Mouse (Mus musculus) limb, embryonic 12.5 days (tissue): ENCODE results near the gene Pla1a. TPM values are rescaled to one million over a fixed set of nuclear protein-coding genes. Genes with fewer than 3 reads are reported as not detected.

Experiments used
- ATAC-seq: fragments of 200-750 bp; cut with Nextera tagmentation; 2 replicates; pipeline ENCODE4 v1.8.0; 2017; ENCODE audit warnings: low read depth, moderate TSS enrichment; ENCODE audit not compliant: insufficient number of reproducible peaks, insufficient read depth, low FRiP score, low TSS enrichment
- H3K27ac ChIP-seq: fragments of 300-500 bp; sonication (generic); 2 replicates; pipeline ENCODE4 v1.5.1; 2016; ENCODE audit warnings: mild to moderate bottlenecking, moderate library complexity
- H3K27me3 ChIP-seq: fragments of 300-500 bp; sonication (generic); 2 replicates; pipeline ENCODE4 v1.6.1; 2016; ENCODE audit warnings: mild to moderate bottlenecking, moderate library complexity
- H3K36me3 ChIP-seq: fragments of 300-500 bp; sonication (generic); 2 replicates; pipeline ENCODE4 v1.6.1; 2016; ENCODE audit warnings: mild to moderate bottlenecking, moderate library complexity
- H3K4me1 ChIP-seq: fragments of 300-500 bp; sonication (generic); replicated peaks from 2 replicates; pipeline ENCODE4 v1.6.1; 2016
- H3K4me2 ChIP-seq: fragments of 300-500 bp; sonication (generic); 2 replicates; pipeline ENCODE4 v1.6.1; 2016; ENCODE audit warnings: mild to moderate bottlenecking, moderate library complexity
- H3K4me3 ChIP-seq: fragments of 300-500 bp; sonication (generic); replicated peaks from 2 replicates; pipeline ENCODE4 v1.5.1; 2016; ENCODE audit warnings: mild to moderate bottlenecking
- H3K9ac ChIP-seq: fragments of 300-500 bp; sonication (generic); replicated peaks from 2 replicates; pipeline ENCODE4 v1.6.1; 2016; ENCODE audit warnings: mild to moderate bottlenecking, moderate library complexity
- H3K9me3 ChIP-seq: fragments of 300-500 bp; sonication (generic); 2 replicates; pipeline ENCODE4 v1.6.1; 2016; ENCODE audit warnings: mild to moderate bottlenecking, moderate library complexity
- WGBS: fragments of 180-500 bp; shearing (Covaris S2); methylation state at CpG from one replicate; pipeline ENCODE4 v1.1.7; 2016; 5-methylcytosine and 5-hydroxymethylcytosine counted together
- polyA plus RNA-seq: library from polyadenylated mRNA; unstranded; fragments of >200 nt; fragmentation: Nextera tagmentation; extraction: Ambion mirVana; gene quantifications from 2 replicates; pipeline ENCODE4 v1.2.1, GENCODE M21; 2016

Pla1a gene
- polyA plus RNA-seq, 1 experiment from 2014 or later: 0.10 TPM

- H3K9me3 ChIP-seq: no peaks in the 10 kb centered on the region
- 49% methylated on average over 11 of the region's 11 CpGs for WGBS
- no peak overlapping the region for H3K4me3 ChIP-seq
- no peak overlapping the region for H3K4me2 ChIP-seq
- no peaks in the 10 kb centered on the region for H3K27me3 ChIP-seq
- ATAC-seq: no peak
- no peak overlapping the region for H3K9ac ChIP-seq
- H3K4me1 ChIP-seq: 0 out of 2 replicates have a peak, but pooled peaks cover 2% of the 10 kb centered on the region
- no peaks in the 10 kb centered on the region for H3K36me3 ChIP-seq
- H3K27ac ChIP-seq: no peak overlapping the region
Observed at GRCm38 (mm10) chr16:38456812-38457567, 24.0 kb upstream of the Pla1a start.

GRCm38 (mm10) chr16:38455511-38456418 is 22.8 kb upstream of the Pla1a start, which contains the start of gene Cd80:
TSS of gene Cd80 (plus strand) at chr16:38455561.
- ATAC-seq: no peak
- no peak within 1 kb of the TSS for H3K4me3 ChIP-seq
- no peak within 1 kb of the TSS for H3K4me2 ChIP-seq
- H3K4me1 ChIP-seq: peaks cover 10% of the 10 kb centered on the region
- H3K36me3 ChIP-seq: no peaks in the 10 kb centered on the region
- H3K9me3 ChIP-seq: no peaks in the 10 kb centered on the region
- 74% methylated on average over 15 of the region's 17 CpGs for WGBS
- no peak within 1 kb of the TSS for H3K27ac ChIP-seq
- H3K9ac ChIP-seq: no peak within 1 kb of the TSS
- H3K27me3 ChIP-seq: no peaks in the 10 kb centered on the region

GRCm38 (mm10) chr16:38454533-38455254 is 21.7 kb upstream of the Pla1a start:
- H3K36me3 ChIP-seq: peaks cover 9% of the 10 kb centered on the region
- H3K9ac ChIP-seq: no peak overlapping the region
- no peak overlapping the region for H3K27ac ChIP-seq
- peaks cover 14% of the 10 kb centered on the region for H3K4me1 ChIP-seq
- no peaks in the 10 kb centered on the region for H3K9me3 ChIP-seq
- no peak overlapping the region for H3K4me2 ChIP-seq
- no peaks in the 10 kb centered on the region for H3K27me3 ChIP-seq
- ATAC-seq: no peak
- H3K4me3 ChIP-seq: no peak overlapping the region
- WGBS: 72% methylated on average over 11 of the region's 11 CpGs

- Histone ChIP-seq H3K27me3 (no peaks in the 10 kb centered on the region), H3K9me3 (no peaks in the 10 kb centered on the region), H3K9ac (no peak overlapping the region), H3K36me3 (peaks cover 17% of the 10 kb centered on the region), H3K27ac (no peak overlapping the region), H3K4me3 (no peak overlapping the region), H3K4me1 (peaks cover 15% of the 10 kb centered on the region), H3K4me2 (no peak overlapping the region)
- WGBS: 89% methylated on average over 4 of the region's 4 CpGs
- ATAC-seq: no peak
Observed at GRCm38 (mm10) chr16:38453952-38454351, 21.0 kb upstream of the Pla1a start.

- no peak; the same call in 1 of the 2 replicates for ATAC-seq
- WGBS: 36% methylated on average over 3 of the region's 3 CpGs
- Histone ChIP-seq H3K9me3 (no peaks in the 10 kb centered on the region), H3K4me3 (peak overlapping the region; percentile 68), H3K27me3 (no peaks in the 10 kb centered on the region), H3K36me3 (peaks cover 24% of the 10 kb centered on the region), H3K4me2 (peak overlapping the region; percentile 61), H3K27ac (peak overlapping the region; percentile 95), H3K9ac (peak overlapping the region; percentile 90), H3K4me1 (peaks cover 17% of the 10 kb centered on the region)
Observed at GRCm38 (mm10) chr16:38453203-38453553, 20.2 kb upstream of the Pla1a start.

GRCm38 (mm10) chr16:38452442-38453202 is 19.7 kb upstream of the Pla1a start, which contains the start of gene Adprh:
TSS of gene Adprh (minus strand) at chr16:38452703.
- Histone ChIP-seq H3K4me1 (peaks cover 17% of the 10 kb centered on the region), H3K36me3 (peaks cover 30% of the 10 kb centered on the region), H3K27ac (peak within 1 kb of the TSS; percentile 95), H3K4me2 (peak within 1 kb of the TSS; percentile 61), H3K4me3 (peak within 1 kb of the TSS; percentile 68), H3K9ac (peak within 1 kb of the TSS; percentile 90), H3K27me3 (no peaks in the 10 kb centered on the region), H3K9me3 (no peaks in the 10 kb centered on the region)
- under 1% methylated on average over 57 of the region's 61 CpGs for WGBS
- ATAC-seq: peak; percentile 94

GRCm38 (mm10) chr16:38451421-38452205 is 18.7 kb upstream of the Pla1a start:
- H3K9me3 ChIP-seq: no peaks in the 10 kb centered on the region
- peak overlapping the region; percentile 95 for H3K27ac ChIP-seq
- peaks cover 40% of the 10 kb centered on the region for H3K36me3 ChIP-seq
- no peak for ATAC-seq
- peaks cover 17% of the 10 kb centered on the region for H3K4me1 ChIP-seq
- 39% methylated on average over 12 of the region's 12 CpGs for WGBS
- peak overlapping the region; percentile 61 for H3K4me2 ChIP-seq
- peak overlapping the region; percentile 68 for H3K4me3 ChIP-seq
- H3K27me3 ChIP-seq: no peaks in the 10 kb centered on the region
- H3K9ac ChIP-seq: peak overlapping the region; percentile 90

- Histone ChIP-seq H3K27me3 (no peaks in the 10 kb centered on the region), H3K4me1 (peaks cover 17% of the 10 kb centered on the region), H3K27ac (no peak overlapping the region), H3K9ac (no peak overlapping the region), H3K4me2 (no peak overlapping the region), H3K4me3 (no peak overlapping the region), H3K36me3 (peaks cover 49% of the 10 kb centered on the region), H3K9me3 (no peaks in the 10 kb centered on the region)
- no peak for ATAC-seq
- WGBS: 87% methylated on average over 7 of the region's 7 CpGs
Observed at GRCm38 (mm10) chr16:38450707-38451106, 17.8 kb upstream of the Pla1a start.

GRCm38 (mm10) chr16:38448458-38448857 is 15.5 kb upstream of the Pla1a start:
- ATAC-seq: no peak
- peaks cover 17% of the 10 kb centered on the region for H3K4me1 ChIP-seq
- no peak overlapping the region for H3K4me2 ChIP-seq
- H3K36me3 ChIP-seq: peaks cover 72% of the 10 kb centered on the region
- H3K9me3 ChIP-seq: no peaks in the 10 kb centered on the region
- 82% methylated on average over 12 of the region's 12 CpGs for WGBS
- no peaks in the 10 kb centered on the region for H3K27me3 ChIP-seq
- no peak overlapping the region for H3K9ac ChIP-seq
- no peak overlapping the region for H3K27ac ChIP-seq
- H3K4me3 ChIP-seq: no peak overlapping the region

- no peaks in the 10 kb centered on the region for H3K27me3 ChIP-seq
- no peak for ATAC-seq
- 90% methylated on average over 21 of the region's 21 CpGs for WGBS
- no peak overlapping the region for H3K27ac ChIP-seq
- H3K4me2 ChIP-seq: no peak overlapping the region
- no peak overlapping the region for H3K9ac ChIP-seq
- H3K9me3 ChIP-seq: no peaks in the 10 kb centered on the region
- no peak overlapping the region for H3K4me3 ChIP-seq
- H3K4me1 ChIP-seq: peaks cover 14% of the 10 kb centered on the region
- peaks cover 83% of the 10 kb centered on the region for H3K36me3 ChIP-seq
Observed at GRCm38 (mm10) chr16:38447366-38447765, 14.4 kb upstream of the Pla1a start.
